Mouse (Mus musculus) left cerebral cortex, postnatal 14 days (tissue): ENCODE data around the gene Spata21. TPM values are rescaled to one million over a fixed set of nuclear protein-coding genes. Genes with fewer than 3 reads are reported as not detected.
A peak's percentile ranks its signal among the peaks of the same experiment; 100 is the strongest.
"Not testable (repeated sequence)": the region's sequence is repeated elsewhere in the genome, so short reads cannot be mapped to it uniquely, and the experiment has no call there.

Experiments used
- DNase-seq, 2 experiments: peaks; one replicate each; pipeline ENCODE4 v3.0.0; 2021 to 2022; ENCODE audit warnings: low spot score in 2 of 2, mixed read lengths in 1 of 2
- intact Hi-C: fragments of 180-260 bp; cut with DNase I; formaldehyde crosslinking; loops from one replicate; pipeline ENCODE4 v1.15.1; 2025
- total RNA-seq, 2 experiments: library from RNA; stranded (reverse); gene quantifications; 2 replicates each; pipeline ENCODE4 v1.2.3; 2021

Spata21 gene
- total RNA-seq, 2 experiments from 2014 or later: 0.20 to 0.38 TPM

- not testable (repeated sequence) for DNase-seq
- intact Hi-C loops: loop anchor here (5.0 kb wide), 2 partner anchors 57 to 217 kb away; no protein-coding TSS in a partner anchor
Observed at GRCm38 (mm10) chr4:141145124-141145523, 57.0 kb downstream of the Spata21 start.

- intact Hi-C loops: loop anchor here (2.0 to 5.0 kb wide), 3 partner anchors 26 to 216 kb away; no protein-coding TSS in a partner anchor
- DNase-seq: no peak
Observed at GRCm38 (mm10) chr4:141146491-141147033, 58.4 kb downstream of the Spata21 start.

GRCm38 (mm10) chr4:141147112-141148008 is 59.2 kb downstream of the Spata21 start, which contains the start of gene Fbxo42:
Gene Fbxo42 (plus strand): TSS chr4:141147913.
- DNase-seq: peak; percentile 93 to 96
- intact Hi-C loops: loop anchor here (2.0 to 5.0 kb wide), 3 partner anchors 25 to 215 kb away; no protein-coding TSS in a partner anchor

- intact Hi-C loops: loop anchor here (5.0 kb wide), 2 partner anchors 54 to 214 kb away; no protein-coding TSS in a partner anchor
- peak in 1 of 2 experiments; percentile 28 for DNase-seq
Observed at GRCm38 (mm10) chr4:141148009-141148801, 60.1 kb downstream of the Spata21 start.

GRCm38 (mm10) chr4:141149116-141149515 is 61.0 kb downstream of the Spata21 start:
- no peak for DNase-seq
- intact Hi-C loops: loop anchor here (5.0 kb wide), 2 partner anchors 53 to 213 kb away; no protein-coding TSS in a partner anchor

- intact Hi-C loops: no loop called here
- DNase-seq: no peak
Observed at GRCm38 (mm10) chr4:141157485-141157884, 69.4 kb downstream of the Spata21 start.

GRCm38 (mm10) chr4:141158609-141159008 is 70.5 kb downstream of the Spata21 start:
- intact Hi-C loops: no loop called here
- no peak for DNase-seq

GRCm38 (mm10) chr4:141159093-141159492 is 71.0 kb downstream of the Spata21 start:
- DNase-seq: no peak
- intact Hi-C loops: no loop called here

- DNase-seq: no peak
- intact Hi-C loops: no loop called here
Observed at GRCm38 (mm10) chr4:141159666-141160065, 71.5 kb downstream of the Spata21 start.

- intact Hi-C loops: no loop called here
- no peak for DNase-seq
Observed at GRCm38 (mm10) chr4:141160193-141160592, 72.1 kb downstream of the Spata21 start.

- no peak for DNase-seq
- intact Hi-C loops: no loop called here
Observed at GRCm38 (mm10) chr4:141161699-141162208, 73.6 kb downstream of the Spata21 start.

Other genes with a start within 250 kb of the Spata21 start
- gene Padi1, start 242.6 kb upstream of the Spata21 start, total RNA-seq: not detected
- 1 to 10 TPM; 5.7 to 8.1 TPM for gene Padi2, start 182.0 kb upstream of the Spata21 start, total RNA-seq
- gene Sdhb, start 127.1 kb upstream of the Spata21 start, total RNA-seq: 100 to 1,000 TPM; 196 to 202 TPM
- 100 to 1,000 TPM; 218 TPM for gene Atp13a2, start 101.5 kb upstream of the Spata21 start, total RNA-seq
- 10 to 100 TPM in 1 of 2 experiments, 1 to 10 TPM in 1; 9.5 to 10.5 TPM for gene Mfap2, start 77.9 kb upstream of the Spata21 start, total RNA-seq
- 10 to 100 TPM; 51.0 to 52.7 TPM for gene Crocc, start 27.8 kb upstream of the Spata21 start, total RNA-seq
- 10 to 100 TPM; 45.4 to 50.2 TPM for gene Necap2, start 10.0 kb upstream of the Spata21 start, total RNA-seq
- gene Szrd1, start 51.4 kb downstream of the Spata21 start, total RNA-seq: 10 to 100 TPM; 43.8 to 48.6 TPM
- 10 to 100 TPM; 31.6 to 38.8 TPM for gene Fbxo42, start 59.6 kb downstream of the Spata21 start, total RNA-seq
- gene Rsg1, start 125.6 kb downstream of the Spata21 start, total RNA-seq: 1 to 10 TPM; 2.6 to 3.7 TPM
- gene Arhgef19, start 151.2 kb downstream of the Spata21 start, total RNA-seq: 10 to 100 TPM in 1 of 2 experiments, 1 to 10 TPM in 1; 9.2 to 10.5 TPM
- gene Epha2, start 212.9 kb downstream of the Spata21 start, total RNA-seq: 1 to 10 TPM; 2.2 to 2.7 TPM